Mouse (Mus musculus) olfactory bulb, adult 2 months (tissue): ENCODE results near the gene Klhdc10. TPM values are rescaled to one million over a fixed set of nuclear protein-coding genes. Genes with fewer than 3 reads are reported as not detected.

Experiments used
- H3K27ac ChIP-seq: fragments of 200-500 bp; 2 replicates; pipeline ENCODE4 v1.5.1; 2012; ENCODE audit warnings: low read depth, low read length; ENCODE audit not compliant: insufficient read depth
- H3K4me1 ChIP-seq: fragments of 200-500 bp; 2 replicates; pipeline ENCODE4 v1.6.1; 2012; ENCODE audit warnings: low read length; ENCODE audit not compliant: control insufficient read depth, insufficient read depth
- H3K4me3 ChIP-seq: fragments of 200-500 bp; 2 replicates; pipeline ENCODE4 v1.5.1; 2012; ENCODE audit warnings: mild to moderate bottlenecking, low read depth, low read length, moderate library complexity; ENCODE audit not compliant: insufficient read depth
- CTCF ChIP-seq: fragments of 200-500 bp; IDR thresholded peaks from 2 replicates; pipeline ENCODE4 v1.5.1; 2012; ENCODE audit warnings: low read depth, mild to moderate bottlenecking, low read length, moderate library complexity; ENCODE audit not compliant: insufficient read depth
- POLR2A ChIP-seq: fragments of 200-500 bp; IDR thresholded peaks from 2 replicates; pipeline ENCODE4 v1.6.1; 2012; ENCODE audit warnings: mild to moderate bottlenecking, low read depth, low read length, moderate library complexity; ENCODE audit not compliant: insufficient read depth
- WGBS: fragments of 180-500 bp; shearing (Covaris S2); methylation state at CpG from one replicate; pipeline ENCODE4 v1.1.7; 2018; 5-methylcytosine and 5-hydroxymethylcytosine counted together
- polyA plus RNA-seq: library from polyadenylated mRNA; stranded (reverse); fragments of >200 nt; gene quantifications from 2 replicates; pipeline ENCODE4 v1.2.4, GENCODE M21; 2012; ENCODE audit warnings: low replicate concordance; ENCODE audit not compliant: missing spikeins, insufficient read depth, insufficient read length

Gene Klhdc10
- polyA plus RNA-seq, 1 experiment: not detected

- Histone ChIP-seq H3K27ac (no peak overlapping the region), H3K4me1 (peaks cover 16% of the 10 kb centered on the region), H3K4me3 (no peak overlapping the region)
- TF ChIP-seq CTCF: no peak
- TF ChIP-seq POLR2A: no peak
- 74% methylated on average over 3 of the region's 3 CpGs for WGBS
Observed at GRCm38 (mm10) chr6:30471706-30472105, 70.0 kb downstream of the Klhdc10 start.

GRCm38 (mm10) chr6:30476025-30476765 is 74.5 kb downstream of the Klhdc10 start:
- H3K27ac ChIP-seq: no peak overlapping the region
- H3K4me3 ChIP-seq: no peak overlapping the region
- WGBS: 79% methylated on average over 10 of the region's 10 CpGs
- H3K4me1 ChIP-seq: no peaks in the 10 kb centered on the region
- TF ChIP-seq CTCF: no peak
- TF ChIP-seq POLR2A: no peak

- Histone ChIP-seq H3K4me3 (no peak overlapping the region), H3K4me1 (no peaks in the 10 kb centered on the region), H3K27ac (no peak overlapping the region)
- WGBS: 88% methylated on average over 8 of the region's 8 CpGs
- TF ChIP-seq CTCF: no peak
- TF ChIP-seq POLR2A: no peak
Observed at GRCm38 (mm10) chr6:30477210-30477714, 75.6 kb downstream of the Klhdc10 start.

GRCm38 (mm10) chr6:30477784-30478183 is 76.1 kb downstream of the Klhdc10 start:
- H3K4me3 ChIP-seq: no peak overlapping the region
- TF ChIP-seq CTCF (no peak), POLR2A (no peak)
- 91% methylated on average over 6 of the region's 6 CpGs for WGBS
- H3K4me1 ChIP-seq: no peaks in the 10 kb centered on the region
- H3K27ac ChIP-seq: no peak overlapping the region

- Histone ChIP-seq H3K27ac (no peak overlapping the region), H3K4me3 (no peak overlapping the region), H3K4me1 (no peaks in the 10 kb centered on the region)
- no peak for TF ChIP-seq POLR2A
- no peak for TF ChIP-seq CTCF
- 89% methylated on average over 3 of the region's 3 CpGs for WGBS
Observed at GRCm38 (mm10) chr6:30479418-30479817, 77.8 kb downstream of the Klhdc10 start.

- Histone ChIP-seq H3K4me1 (no peaks in the 10 kb centered on the region), H3K4me3 (no peak overlapping the region), H3K27ac (no peak overlapping the region)
- WGBS: 89% methylated on average over 2 of the region's 2 CpGs
- no peak for TF ChIP-seq POLR2A
- no peak for TF ChIP-seq CTCF
Observed at GRCm38 (mm10) chr6:30482908-30483307, 81.2 kb downstream of the Klhdc10 start.

- Histone ChIP-seq H3K4me1 (no peaks in the 10 kb centered on the region), H3K27ac (no peak overlapping the region), H3K4me3 (no peak overlapping the region)
- no peak for TF ChIP-seq CTCF
- no peak for TF ChIP-seq POLR2A
- 90% methylated on average over 6 of the region's 6 CpGs for WGBS
Observed at GRCm38 (mm10) chr6:30486504-30486903, 84.8 kb downstream of the Klhdc10 start.

GRCm38 (mm10) chr6:30499049-30499448 is 97.4 kb downstream of the Klhdc10 start:
- TF ChIP-seq POLR2A: no peak
- no peak for TF ChIP-seq CTCF
- H3K4me1 ChIP-seq: no peaks in the 10 kb centered on the region
- H3K4me3 ChIP-seq: no peak overlapping the region
- 90% methylated on average over 3 of the region's 3 CpGs for WGBS
- H3K27ac ChIP-seq: no peak overlapping the region

Other genes starting within 250 kb of the Klhdc10 start
- 98.4 TPM in 1 of 2 replicates, not detected in the other for gene Ube2h, start 97.3 kb upstream of the Klhdc10 start, polyA plus RNA-seq
- gene Zc3hc1, start 10.8 kb upstream of the Klhdc10 start, polyA plus RNA-seq: not detected in 2 replicates
- gene Tmem209, start 107.9 kb downstream of the Klhdc10 start, polyA plus RNA-seq: not detected in 2 replicates
- gene Ssmem1, start 108.0 kb downstream of the Klhdc10 start, polyA plus RNA-seq: not detected in 2 replicates
- not detected in 2 replicates for gene Cpa2, start 139.7 kb downstream of the Klhdc10 start, polyA plus RNA-seq
- gene Cpa4, start 166.5 kb downstream of the Klhdc10 start, polyA plus RNA-seq: not detected in 2 replicates
- not detected in 2 replicates for gene Cpa5, start 209.1 kb downstream of the Klhdc10 start, polyA plus RNA-seq
- not detected in 2 replicates for gene Cpa1, start 237.3 kb downstream of the Klhdc10 start, polyA plus RNA-seq